Mouse (Mus musculus) brain, embryonic 18.5 days (tissue): ENCODE data around the gene Dnaaf1.

Source experiments
- DNase-seq: peaks from one replicate; pipeline ENCODE4 v3.0.0-alpha.2; 2012; ENCODE audit warnings: low read depth, low spot score

Dnaaf1 gene

GRCm38 (mm10) chr8:119571135-119571534 is 3.9 kb upstream of the Dnaaf1 start:
- no peak for DNase-seq

- no peak for DNase-seq
Measured at GRCm38 (mm10) chr8:119572411-119572810, 2.6 kb upstream of the Dnaaf1 start.

GRCm38 (mm10) chr8:119575366-119575726 is 311 bp downstream of the Dnaaf1 start:
- DNase-seq: no peak

GRCm38 (mm10) chr8:119579096-119579495 is 4.1 kb downstream of the Dnaaf1 start:
- DNase-seq: no peak

- DNase-seq: no peak
Measured at GRCm38 (mm10) chr8:119580441-119581161, 5.6 kb downstream of the Dnaaf1 start.

- no peak for DNase-seq
Measured at GRCm38 (mm10) chr8:119585901-119586300, 10.9 kb downstream of the Dnaaf1 start.

GRCm38 (mm10) chr8:119588321-119588720 is 13.3 kb downstream of the Dnaaf1 start:
- no peak for DNase-seq

GRCm38 (mm10) chr8:119588844-119589243 is 13.8 kb downstream of the Dnaaf1 start:
- DNase-seq: no peak

- no peak for DNase-seq
Measured at GRCm38 (mm10) chr8:119590348-119590747, 15.3 kb downstream of the Dnaaf1 start.

GRCm38 (mm10) chr8:119591456-119591855 is 16.4 kb downstream of the Dnaaf1 start:
- DNase-seq: no peak

GRCm38 (mm10) chr8:119603771-119604170 is 28.7 kb downstream of the Dnaaf1 start:
- DNase-seq: no peak

GRCm38 (mm10) chr8:119604398-119604803 is 29.4 kb downstream of the Dnaaf1 start:
- DNase-seq: no peak

GRCm38 (mm10) chr8:119604996-119605395 is 30.0 kb downstream of the Dnaaf1 start, which contains the start of gene Taf1c:
Gene Taf1c, minus strand, starts transcription at chr8:119605222.
- peak; percentile 76 for DNase-seq

GRCm38 (mm10) chr8:119606224-119606623 is 31.2 kb downstream of the Dnaaf1 start:
- no peak for DNase-seq

- DNase-seq: no peak
Measured at GRCm38 (mm10) chr8:119612471-119612870, 37.4 kb downstream of the Dnaaf1 start, which contains the start of gene Adad2. Gene Adad2, plus strand, starts transcription at chr8:119612747.

- no peak for DNase-seq
Measured at GRCm38 (mm10) chr8:119615096-119615495, 40.1 kb downstream of the Dnaaf1 start.

- DNase-seq: no peak
Measured at GRCm38 (mm10) chr8:119616358-119616757, 41.3 kb downstream of the Dnaaf1 start.

- no peak for DNase-seq
Measured at GRCm38 (mm10) chr8:119616811-119617210, 41.8 kb downstream of the Dnaaf1 start.

- no peak for DNase-seq
Measured at GRCm38 (mm10) chr8:119617586-119617985, 42.6 kb downstream of the Dnaaf1 start.

- no peak for DNase-seq
Measured at GRCm38 (mm10) chr8:119618887-119619286, 43.9 kb downstream of the Dnaaf1 start.

GRCm38 (mm10) chr8:119620116-119620840 is 45.2 kb downstream of the Dnaaf1 start:
- DNase-seq: no peak

GRCm38 (mm10) chr8:119620848-119621465 is 45.9 kb downstream of the Dnaaf1 start:
- no peak for DNase-seq
